Mouse (Mus musculus): Measurements from ENCODE around the gene Rsph6a. TPM values are rescaled to one million over a fixed set of nuclear protein-coding genes. Genes with fewer than 3 reads are reported as not detected.
"Not testable (repeated sequence)": the region's sequence is repeated elsewhere in the genome, so short reads cannot be mapped to it uniquely, and the experiment has no call there.

Gene Rsph6a
- polyA plus RNA-seq, 1 experiment, result 0.10 TPM

- H3K27ac ChIP-seq (ENCODE audit: insufficient read depth, low read length), result no peak overlapping the region
- DNase-seq, result no peak
- no peak overlapping the region for H3K4me3 ChIP-seq (replicated peaks; ENCODE audit: insufficient read depth, low read depth, low read length)
- no peaks in the 10 kb centered on the region; the same call in 1 of the 2 replicates for H3K27me3 ChIP-seq (ENCODE audit: control insufficient read depth, insufficient read depth, low read length)
- no peak for TF ChIP-seq CTCF (IDR thresholded peaks at IDR 0.05; ENCODE audit: borderline replicate concordance, insufficient read depth, low read depth, low read length)
- no peak for TF ChIP-seq POLR2A (IDR thresholded peaks at IDR 0.05; ENCODE audit: borderline replicate concordance, insufficient read depth, low read length)
- WGBS, result 56% methylated on average over 13 of the region's 13 CpGs
- H3K4me1 ChIP-seq (ENCODE audit: control insufficient read depth, insufficient read depth, low read length), result no peaks in the 10 kb centered on the region
These were observed 11.4 kb downstream of the Rsph6a start for GRCm38 (mm10) chr7:19065896-19066295.

- peak in 1 of 2 experiments; percentile 9 for DNase-seq
- no peaks in the 10 kb centered on the region; the same call in 1 of the 2 replicates for H3K27me3 ChIP-seq (ENCODE audit: control insufficient read depth, insufficient read depth, low read length)
- 50% methylated on average over 14 of the region's 14 CpGs for WGBS
- no peak overlapping the region for H3K4me3 ChIP-seq (replicated peaks; ENCODE audit: insufficient read depth, low read depth, low read length)
- no peak overlapping the region for H3K27ac ChIP-seq (ENCODE audit: insufficient read depth, low read length)
- no peaks in the 10 kb centered on the region for H3K4me1 ChIP-seq (ENCODE audit: control insufficient read depth, insufficient read depth, low read length)
- TF ChIP-seq POLR2A (IDR thresholded peaks at IDR 0.05; ENCODE audit: borderline replicate concordance, insufficient read depth, low read length) (no peak), CTCF (IDR thresholded peaks at IDR 0.05; ENCODE audit: borderline replicate concordance, insufficient read depth, low read depth, low read length) (no peak)
These were observed 12.6 kb downstream of the Rsph6a start for GRCm38 (mm10) chr7:19067063-19067462.

GRCm38 (mm10) chr7:19067935-19068334, 13.4 kb downstream of the Rsph6a start:
- H3K27me3 ChIP-seq (ENCODE audit: control insufficient read depth, insufficient read depth, low read length), result no peaks in the 10 kb centered on the region; the same call in 1 of the 2 replicates
- H3K4me3 ChIP-seq (replicated peaks; ENCODE audit: insufficient read depth, low read depth, low read length), result no peak overlapping the region
- no peak for TF ChIP-seq CTCF (IDR thresholded peaks at IDR 0.05; ENCODE audit: borderline replicate concordance, insufficient read depth, low read depth, low read length)
- TF ChIP-seq POLR2A (IDR thresholded peaks at IDR 0.05; ENCODE audit: borderline replicate concordance, insufficient read depth, low read length), result no peak
- H3K27ac ChIP-seq (ENCODE audit: insufficient read depth, low read length), result no peak overlapping the region
- H3K4me1 ChIP-seq (ENCODE audit: control insufficient read depth, insufficient read depth, low read length), result no peaks in the 10 kb centered on the region
- WGBS, result 65% methylated on average over 14 of the region's 14 CpGs
- DNase-seq, result peak in 1 of 2 experiments; percentile 7

- H3K27me3 ChIP-seq (ENCODE audit: control insufficient read depth, insufficient read depth, low read length), result no peaks in the 10 kb centered on the region; the same call in 1 of the 2 replicates
- 1% methylated on average over 2 of the region's 2 CpGs for WGBS
- no peaks in the 10 kb centered on the region for H3K4me1 ChIP-seq (ENCODE audit: control insufficient read depth, insufficient read depth, low read length)
- peak in 1 of 2 experiments; percentile 68 for DNase-seq
- no peak overlapping the region for H3K4me3 ChIP-seq (replicated peaks; ENCODE audit: insufficient read depth, low read depth, low read length)
- no peak overlapping the region for H3K27ac ChIP-seq (ENCODE audit: insufficient read depth, low read length)
- no peak for TF ChIP-seq POLR2A (IDR thresholded peaks at IDR 0.05; ENCODE audit: borderline replicate concordance, insufficient read depth, low read length)
- TF ChIP-seq CTCF (IDR thresholded peaks at IDR 0.05; ENCODE audit: borderline replicate concordance, insufficient read depth, low read depth, low read length), result peak; percentile 70
These were observed 14.2 kb downstream of the Rsph6a start for GRCm38 (mm10) chr7:19068707-19069106.

- WGBS, result 48% methylated on average over 3 of the region's 3 CpGs
- H3K27me3 ChIP-seq (ENCODE audit: control insufficient read depth, insufficient read depth, low read length), result no peaks in the 10 kb centered on the region; the same call in 1 of the 2 replicates
- TF ChIP-seq POLR2A (IDR thresholded peaks at IDR 0.05; ENCODE audit: borderline replicate concordance, insufficient read depth, low read length) (no peak), CTCF (IDR thresholded peaks at IDR 0.05; ENCODE audit: borderline replicate concordance, insufficient read depth, low read depth, low read length) (no peak)
- H3K27ac ChIP-seq (ENCODE audit: insufficient read depth, low read length), result no peak overlapping the region
- DNase-seq, result no peak
- no peak overlapping the region for H3K4me3 ChIP-seq (replicated peaks; ENCODE audit: insufficient read depth, low read depth, low read length)
- H3K4me1 ChIP-seq (ENCODE audit: control insufficient read depth, insufficient read depth, low read length), result no peaks in the 10 kb centered on the region
These were observed 15.0 kb downstream of the Rsph6a start for GRCm38 (mm10) chr7:19069500-19069899.

- WGBS, result 58% methylated on average over 3 of the region's 3 CpGs
- H3K4me3 ChIP-seq (replicated peaks; ENCODE audit: insufficient read depth, low read depth, low read length); H3K27ac ChIP-seq (ENCODE audit: insufficient read depth, low read length); H3K27me3 ChIP-seq (ENCODE audit: control insufficient read depth, insufficient read depth, low read length); DNase-seq; H3K4me1 ChIP-seq (ENCODE audit: control insufficient read depth, insufficient read depth, low read length): not testable (repeated sequence)
These were observed 16.5 kb downstream of the Rsph6a start for GRCm38 (mm10) chr7:19071024-19071423.

GRCm38 (mm10) chr7:19073504-19073903, 19.0 kb downstream of the Rsph6a start:
- TF ChIP-seq CTCF (IDR thresholded peaks at IDR 0.05; ENCODE audit: borderline replicate concordance, insufficient read depth, low read depth, low read length) (peak; percentile 46; the same call in 1 of the 2 replicates), POLR2A (IDR thresholded peaks at IDR 0.05; ENCODE audit: borderline replicate concordance, insufficient read depth, low read length) (no peak)
- Histone ChIP-seq H3K27ac (ENCODE audit: insufficient read depth, low read length) (no peak overlapping the region), H3K4me3 (replicated peaks; ENCODE audit: insufficient read depth, low read depth, low read length) (no peak overlapping the region), H3K4me1 (ENCODE audit: control insufficient read depth, insufficient read depth, low read length) (peaks cover 5% of the 10 kb centered on the region; the same call in 1 of the 2 replicates), H3K27me3 (ENCODE audit: control insufficient read depth, insufficient read depth, low read length) (no peaks in the 10 kb centered on the region)
- peak in 1 of 2 experiments; percentile 47 for DNase-seq
- 72% methylated on average over 9 of the region's 9 CpGs for WGBS

GRCm38 (mm10) chr7:19074494-19074893, 20.0 kb downstream of the Rsph6a start:
- TF ChIP-seq POLR2A (IDR thresholded peaks at IDR 0.05; ENCODE audit: borderline replicate concordance, insufficient read depth, low read length) (no peak), CTCF (IDR thresholded peaks at IDR 0.05; ENCODE audit: borderline replicate concordance, insufficient read depth, low read depth, low read length) (no peak)
- WGBS, result 93% methylated on average over 6 of the region's 6 CpGs
- peaks cover 5% of the 10 kb centered on the region; the same call in 1 of the 2 replicates for H3K4me1 ChIP-seq (ENCODE audit: control insufficient read depth, insufficient read depth, low read length)
- no peak for DNase-seq
- H3K27ac ChIP-seq (ENCODE audit: insufficient read depth, low read length), result no peak overlapping the region
- H3K4me3 ChIP-seq (replicated peaks; ENCODE audit: insufficient read depth, low read depth, low read length), result no peak overlapping the region
- no peaks in the 10 kb centered on the region for H3K27me3 ChIP-seq (ENCODE audit: control insufficient read depth, insufficient read depth, low read length)
